Mouse (Mus musculus): ENCODE results near the gene Il6ra.

- no peak for TF ChIP-seq CTCF (IDR thresholded peaks at IDR 0.05)
- no peak for TF ChIP-seq EP300 (IDR thresholded peaks at IDR 0.05)
These were observed 27.2 kb downstream of the Il6ra start for GRCm38 (mm10) chr3:89885766-89886165.

Data from lung, postnatal 0 days (tissue).